Mouse (Mus musculus): ENCODE results near the gene Elk4. TPM values are rescaled to one million over a fixed set of nuclear protein-coding genes. Genes with fewer than 3 reads are reported as not detected.

Elk4 gene
- polyA plus RNA-seq, 1 experiment from 2014 or later: 27.3 TPM

- CTCF ChIA-PET: no interaction called here
- TF ChIP-seq CTCF (IDR thresholded peaks at IDR 0.05): no peak
- POLR2A ChIA-PET: no interaction called here
- DNase-seq (ENCODE audit: low read depth, low spot score) (no peak), ATAC-seq (no peak)
- in situ Hi-C loops (cut with MboI; ENCODE audit: low pct_unique_long_range_greater_than_20kb): no loop called here
- H3K27me3 ChIP-seq: peaks cover 14% of the 10 kb centered on the region
Measured at GRCm38 (mm10) chr1:132060036-132060769, 52.8 kb downstream of the Elk4 start.

GRCm38 (mm10) chr1:132061750-132062541 lies 54.5 kb downstream of the Elk4 start:
- in situ Hi-C loops (cut with MboI; ENCODE audit: low pct_unique_long_range_greater_than_20kb): no loop called here
- no peak for TF ChIP-seq CTCF (IDR thresholded peaks at IDR 0.05)
- ATAC-seq (no peak), DNase-seq (ENCODE audit: low read depth, low spot score) (no peak)
- ChIA-PET CTCF (no interaction called here), POLR2A (no interaction called here)
- H3K27me3 ChIP-seq: peaks cover 29% of the 10 kb centered on the region

GRCm38 (mm10) chr1:132063096-132063495 lies 55.7 kb downstream of the Elk4 start:
- TF ChIP-seq CTCF (IDR thresholded peaks at IDR 0.05): no peak
- DNase-seq (ENCODE audit: low read depth, low spot score): no peak
- in situ Hi-C loops (cut with MboI; ENCODE audit: low pct_unique_long_range_greater_than_20kb): no loop called here

GRCm38 (mm10) chr1:132065001-132065400 lies 57.6 kb downstream of the Elk4 start:
- in situ Hi-C loops (cut with MboI; ENCODE audit: low pct_unique_long_range_greater_than_20kb): no loop called here
- ATAC-seq: no peak
- POLR2A ChIA-PET: no interaction called here
- CTCF ChIA-PET: interaction anchor here (1.1 to 2.5 kb wide), 2 partner anchors 9 to 83 kb away, joined by 3 to 9 read pairs; no protein-coding TSS in a partner anchor
- DNase-seq (ENCODE audit: low read depth, low spot score): no peak
- no peak for TF ChIP-seq CTCF (IDR thresholded peaks at IDR 0.05)
- H3K27me3 ChIP-seq: peaks cover 49% of the 10 kb centered on the region

More at GRCm38 (mm10) chr1:132063096-132063495, 55.7 kb downstream of the Elk4 start:
- ATAC-seq: no peak
- CTCF ChIA-PET: no interaction called here
- POLR2A ChIA-PET: no interaction called here
- H3K27me3 ChIP-seq: peaks cover 39% of the 10 kb centered on the region

- DNase-seq (ENCODE audit: low read depth, low spot score): no peak
Measured at GRCm38 (mm10) chr1:132065475-132066172, 58.2 kb downstream of the Elk4 start.

GRCm38 (mm10) chr1:132067261-132068255 lies 60.2 kb downstream of the Elk4 start, which contains the start of gene Mfsd4a:
Gene Mfsd4a, minus strand, starts transcription at chr1:132068062.
- ATAC-seq (peak; percentile 67), DNase-seq (ENCODE audit: low read depth, low spot score) (no peak)
- CTCF ChIA-PET: interaction anchor here (1.4 kb wide), 1 partner anchor 11 kb away, joined by 4 read pairs; no protein-coding TSS in a partner anchor
- H3K27me3 ChIP-seq: peaks cover 52% of the 10 kb centered on the region
- no peak for TF ChIP-seq CTCF (IDR thresholded peaks at IDR 0.05)
- POLR2A ChIA-PET: no interaction called here
- in situ Hi-C loops (cut with MboI; ENCODE audit: low pct_unique_long_range_greater_than_20kb): no loop called here

More at GRCm38 (mm10) chr1:132065475-132066172, 58.2 kb downstream of the Elk4 start:
- TF ChIP-seq CTCF (IDR thresholded peaks at IDR 0.05): no peak
- in situ Hi-C loops (cut with MboI; ENCODE audit: low pct_unique_long_range_greater_than_20kb): no loop called here
- no peak for ATAC-seq
- ChIA-PET POLR2A (interaction anchor here (1.2 kb wide), 1 partner anchor 11 kb away, joined by 3 read pairs; no protein-coding TSS in a partner anchor), CTCF (interaction anchor here (1.1 to 2.5 kb wide), 2 partner anchors 65 to 83 kb away, joined by 3 to 9 read pairs; no protein-coding TSS in a partner anchor)
- H3K27me3 ChIP-seq: peaks cover 52% of the 10 kb centered on the region

- POLR2A ChIA-PET: no interaction called here
- CTCF ChIA-PET: no interaction called here
- DNase-seq (ENCODE audit: low read depth, low spot score) (no peak), ATAC-seq (no peak)
- TF ChIP-seq CTCF (IDR thresholded peaks at IDR 0.05): no peak
- in situ Hi-C loops (cut with MboI; ENCODE audit: low pct_unique_long_range_greater_than_20kb): no loop called here
- H3K27me3 ChIP-seq: peaks cover 50% of the 10 kb centered on the region
Measured at GRCm38 (mm10) chr1:132069436-132069835, 62.0 kb downstream of the Elk4 start.

GRCm38 (mm10) chr1:132070659-132071058 lies 63.3 kb downstream of the Elk4 start:
- in situ Hi-C loops (cut with MboI; ENCODE audit: low pct_unique_long_range_greater_than_20kb): no loop called here
- CTCF ChIA-PET: interaction anchor here (1.3 kb wide), 1 partner anchor 12 kb away, joined by 6 read pairs; no protein-coding TSS in a partner anchor
- POLR2A ChIA-PET: no interaction called here

GRCm38 (mm10) chr1:132075576-132075975 lies 68.2 kb downstream of the Elk4 start:
- ChIA-PET POLR2A (no interaction called here), CTCF (interaction anchor here (1.2 kb wide), 1 partner anchor 24 kb away, joined by 3 read pairs; no protein-coding TSS in a partner anchor)
- in situ Hi-C loops (cut with MboI; ENCODE audit: low pct_unique_long_range_greater_than_20kb): no loop called here
- no peak for TF ChIP-seq CTCF (IDR thresholded peaks at IDR 0.05)
- peaks cover 7% of the 10 kb centered on the region for H3K27me3 ChIP-seq
- no peak for ATAC-seq
- DNase-seq (ENCODE audit: low read depth, low spot score): no peak

More at GRCm38 (mm10) chr1:132070659-132071058, 63.3 kb downstream of the Elk4 start:
- H3K27me3 ChIP-seq: peaks cover 38% of the 10 kb centered on the region
- no peak for TF ChIP-seq CTCF (IDR thresholded peaks at IDR 0.05)
- DNase-seq (ENCODE audit: low read depth, low spot score) (no peak), ATAC-seq (no peak)
